Mouse (Mus musculus): Measurements from ENCODE around the gene Kif26a.

Kif26a gene

GRCm38 (mm10) chr12:112130161-112130860, 15.7 kb upstream of the Kif26a start:
- no peak for DNase-seq (ENCODE audit: low read depth, low spot score)

- no peak for DNase-seq (ENCODE audit: low read depth, low spot score)
Observed at GRCm38 (mm10) chr12:112130957-112131356, 15.1 kb upstream of the Kif26a start.

- no peak for DNase-seq (ENCODE audit: low read depth, low spot score)
Observed at GRCm38 (mm10) chr12:112140231-112140630, 5.8 kb upstream of the Kif26a start.

GRCm38 (mm10) chr12:112140745-112141144, 5.3 kb upstream of the Kif26a start:
- DNase-seq (ENCODE audit: low read depth, low spot score), result no peak

GRCm38 (mm10) chr12:112141300-112141699, 4.7 kb upstream of the Kif26a start:
- DNase-seq (ENCODE audit: low read depth, low spot score), result no peak

GRCm38 (mm10) chr12:112143116-112143832, 2.7 kb upstream of the Kif26a start:
- DNase-seq (ENCODE audit: low read depth, low spot score), result no peak

GRCm38 (mm10) chr12:112143833-112144201, 2.2 kb upstream of the Kif26a start:
- DNase-seq (ENCODE audit: low read depth, low spot score), result no peak

- DNase-seq (ENCODE audit: low read depth, low spot score), result no peak
Observed at GRCm38 (mm10) chr12:112144377-112145115, 1.5 kb upstream of the Kif26a start.

- DNase-seq (ENCODE audit: low read depth, low spot score), result peak; percentile 24
Observed at GRCm38 (mm10) chr12:112145211-112145874, 665 bp upstream of the Kif26a start.

- DNase-seq (ENCODE audit: low read depth, low spot score), result no peak
Observed at GRCm38 (mm10) chr12:112147365-112147764, 1.4 kb downstream of the Kif26a start.

- DNase-seq (ENCODE audit: low read depth, low spot score), result no peak
Observed at GRCm38 (mm10) chr12:112150011-112150410, 4.0 kb downstream of the Kif26a start.

- DNase-seq (ENCODE audit: low read depth, low spot score), result no peak
Observed at GRCm38 (mm10) chr12:112151244-112151979, 5.4 kb downstream of the Kif26a start.

GRCm38 (mm10) chr12:112151980-112152362, 6.0 kb downstream of the Kif26a start:
- no peak for DNase-seq (ENCODE audit: low read depth, low spot score)

- DNase-seq (ENCODE audit: low read depth, low spot score), result no peak
Observed at GRCm38 (mm10) chr12:112153597-112153996, 7.6 kb downstream of the Kif26a start.

GRCm38 (mm10) chr12:112154476-112154875, 8.5 kb downstream of the Kif26a start:
- DNase-seq (ENCODE audit: low read depth, low spot score), result no peak

- no peak for DNase-seq (ENCODE audit: low read depth, low spot score)
Observed at GRCm38 (mm10) chr12:112155218-112156051, 9.4 kb downstream of the Kif26a start.

GRCm38 (mm10) chr12:112156804-112157203, 10.8 kb downstream of the Kif26a start:
- DNase-seq (ENCODE audit: low read depth, low spot score), result no peak

- no peak for DNase-seq (ENCODE audit: low read depth, low spot score)
Observed at GRCm38 (mm10) chr12:112158246-112158645, 12.2 kb downstream of the Kif26a start.

GRCm38 (mm10) chr12:112158784-112159183, 12.8 kb downstream of the Kif26a start:
- DNase-seq (ENCODE audit: low read depth, low spot score), result no peak

Measured in c-Kit-negative CD71-positive TER-119-positive erythroid progenitor cells, embryonic 14.5 days (primary cell).